8 mouse cellular contexts compared by ENCODE assay signal in the genomic region with DNA sequence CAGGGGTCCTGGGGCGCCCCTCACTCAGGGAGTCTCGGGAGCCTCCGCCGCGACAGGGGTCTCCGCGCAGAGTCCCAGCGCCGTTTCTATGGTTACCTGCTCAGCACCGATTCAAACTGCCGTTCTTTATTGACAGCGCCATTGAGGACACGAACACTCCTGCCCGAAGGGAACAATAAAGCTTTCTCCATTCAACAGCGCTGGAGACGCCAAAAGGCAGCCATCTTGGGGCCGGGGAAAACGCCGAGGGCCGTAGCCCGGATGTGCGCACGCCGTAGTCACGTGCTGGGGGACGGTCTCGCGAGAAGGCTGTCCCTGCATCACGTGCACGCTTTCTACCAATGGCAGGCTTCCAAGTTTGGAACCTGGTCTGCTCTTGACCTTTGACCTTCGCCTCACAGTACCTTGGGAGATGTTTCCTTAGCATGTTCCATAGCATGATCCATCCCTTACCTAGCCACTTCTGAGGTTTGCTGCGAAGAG. TPM values are rescaled to one million over a fixed set of nuclear protein-coding genes. Genes with fewer than 3 reads are reported as not detected.
DNase-seq lines count a peak whose midpoint lies in the region; ATAC-seq lines count a peak whose summit lies in the region.

A gene (minus strand): TSS at position 252 of the 483 bp plus-strand sequence.

- 1% methylated on average over 32 of the region's 32 CpGs for WGBS in heart, embryonic 14.5 days
- 2% methylated on average over 32 of the region's 32 CpGs for WGBS in liver, embryonic 13.5 days (ENCODE audit: insufficient replicate concordance)
- WGBS in stomach, embryonic 16.5 days, result 1% methylated on average over 32 of the region's 32 CpGs

- peaks cover 6% of the 10 kb centered on the region for H3K9me3 ChIP-seq in heart, embryonic 14.5 days (ENCODE audit: control insufficient read depth, low read length)
- H3K9me3 ChIP-seq in liver, embryonic 13.5 days (replicated peaks), result 0 out of 2 replicates have a peak, but pooled peaks cover 4% of the 10 kb centered on the region
- 0 out of 2 replicates have a peak, but pooled peaks cover 10% of the 10 kb centered on the region for H3K9me3 ChIP-seq in stomach, embryonic 16.5 days (replicated peaks; ENCODE audit: control insufficient read depth, low read length)

- H3K4me3 ChIP-seq in heart, embryonic 14.5 days (ENCODE audit: control insufficient read depth in 1 of 2, insufficient read depth in 1 of 2, low read depth in 1 of 2, low read length in 2 of 2), result peak within 1 kb of the TSS; percentile 64 to 83
- H3K4me3 ChIP-seq in liver, embryonic 13.5 days (replicated peaks), result peak within 1 kb of the TSS; percentile 94
- H3K4me3 ChIP-seq in stomach, embryonic 16.5 days (replicated peaks; ENCODE audit: low read length), result peak within 1 kb of the TSS; percentile 87

- peaks cover 20% of the 10 kb centered on the region for H3K27me3 ChIP-seq in heart, embryonic 14.5 days (ENCODE audit: control insufficient read depth, insufficient read depth, low read length)
- H3K27me3 ChIP-seq in liver, embryonic 13.5 days, result peaks cover 24% of the 10 kb centered on the region
- peaks cover 12% of the 10 kb centered on the region for H3K27me3 ChIP-seq in stomach, embryonic 16.5 days (ENCODE audit: control insufficient read depth, insufficient read depth, low read length)

- no peaks in the 10 kb centered on the region for H3K36me3 ChIP-seq in heart, embryonic 14.5 days (ENCODE audit: control insufficient read depth, insufficient read depth, low read length)
- no peaks in the 10 kb centered on the region for H3K36me3 ChIP-seq in liver, embryonic 13.5 days
- H3K36me3 ChIP-seq in stomach, embryonic 16.5 days (ENCODE audit: control insufficient read depth, insufficient read depth, low read length), result no peaks in the 10 kb centered on the region

- H3K4me1 ChIP-seq in heart, embryonic 14.5 days (ENCODE audit: control insufficient read depth in 2 of 2, insufficient read depth in 2 of 2, low read length in 2 of 2), result peaks cover 12 to 19% of the 10 kb centered on the region in 2 experiments
- peaks cover 13% of the 10 kb centered on the region for H3K4me1 ChIP-seq in liver, embryonic 13.5 days (replicated peaks)
- H3K4me1 ChIP-seq in stomach, embryonic 16.5 days (ENCODE audit: control insufficient read depth, insufficient read depth, low read length), result peaks cover 11% of the 10 kb centered on the region; the same call in 1 of the 2 replicates

- H3K9ac ChIP-seq in heart, embryonic 14.5 days (ENCODE audit: low read length), result peak within 1 kb of the TSS; percentile 85
- peak within 1 kb of the TSS; percentile 83 for H3K9ac ChIP-seq in liver, embryonic 13.5 days
- peak within 1 kb of the TSS; percentile 84 for H3K9ac ChIP-seq in stomach, embryonic 16.5 days (ENCODE audit: low read length)

- peak within 1 kb of the TSS in 1 of 2 experiments; percentile 63; a peak in 2 of 4 replicates for H3K27ac ChIP-seq in heart, embryonic 14.5 days (replicated peaks in 1 of 2; ENCODE audit: control insufficient read depth in 1 of 2, insufficient read depth in 1 of 2, low read depth in 2 of 2, low read length in 2 of 2)
- H3K27ac ChIP-seq in liver, embryonic 13.5 days, result no peak within 1 kb of the TSS
- H3K27ac ChIP-seq in stomach, embryonic 16.5 days (ENCODE audit: low read length), result peak within 1 kb of the TSS; percentile 62

- H3K4me2 ChIP-seq in heart, embryonic 14.5 days (ENCODE audit: low read length), result peak within 1 kb of the TSS; percentile 71
- H3K4me2 ChIP-seq in liver, embryonic 13.5 days, result peak within 1 kb of the TSS; percentile 82
- H3K4me2 ChIP-seq in stomach, embryonic 16.5 days (ENCODE audit: low read depth, low read length), result peak within 1 kb of the TSS; percentile 71

- DNase-seq in c-Kit-negative CD71-positive TER-119-positive erythroid progenitor cells, embryonic 14.5 days (ENCODE audit: low read depth, low spot score), result peak; percentile 62
- peak; percentile 89 for DNase-seq in fibroblast of lung, adult 2 months (ENCODE audit: low read depth)
- peak; percentile 94 for DNase-seq in kidney, postnatal 14 days
- peak; percentile 86 for DNase-seq in liver, embryonic 13.5 days
- DNase-seq in neural tube, embryonic 10.5 days (ENCODE audit: extremely low spot score, low spot score), result peak; percentile 99

- ATAC-seq in CD4-positive, CD25-positive, alpha-beta regulatory T cell, adult 4 months, result peak; percentile 97
- ATAC-seq in heart, embryonic 14.5 days (ENCODE audit: insufficient number of reproducible peaks, insufficient read depth, low FRiP score, low read depth), result peak; percentile 90
- ATAC-seq in liver, embryonic 13.5 days (ENCODE audit: low read depth), result peak; percentile 91
- peak; percentile 95 for ATAC-seq in stomach, embryonic 16.5 days (ENCODE audit: insufficient read depth, low FRiP score)

RNA-seq across cellular contexts. Expression of the gene that starts here (rescaled TPM):
- 1 to 10 TPM; 4.8 to 8.3 TPM for polyA plus RNA-seq in CD4-positive, CD25-positive, alpha-beta regulatory T cell, adult 4 months (2017; shearing (Covaris generic))
- 2.3 and 2.9 TPM in 2 replicates for polyA plus RNA-seq in heart, embryonic 14.5 days (2014; fragmentation: Nextera tagmentation; extraction: Ambion mirVana)
- 1.5 TPM in 2 replicates for polyA plus RNA-seq in liver, embryonic 13.5 days (2015; fragmentation: Nextera tagmentation; extraction: Ambion mirVana)
- polyA plus RNA-seq in stomach, embryonic 16.5 days (2015; fragmentation: Nextera tagmentation; extraction: Ambion mirVana), result 3.5 and 4.2 TPM in 2 replicates
